ENCODE assay signal across 23 mouse cellular contexts in the genomic region with DNA sequence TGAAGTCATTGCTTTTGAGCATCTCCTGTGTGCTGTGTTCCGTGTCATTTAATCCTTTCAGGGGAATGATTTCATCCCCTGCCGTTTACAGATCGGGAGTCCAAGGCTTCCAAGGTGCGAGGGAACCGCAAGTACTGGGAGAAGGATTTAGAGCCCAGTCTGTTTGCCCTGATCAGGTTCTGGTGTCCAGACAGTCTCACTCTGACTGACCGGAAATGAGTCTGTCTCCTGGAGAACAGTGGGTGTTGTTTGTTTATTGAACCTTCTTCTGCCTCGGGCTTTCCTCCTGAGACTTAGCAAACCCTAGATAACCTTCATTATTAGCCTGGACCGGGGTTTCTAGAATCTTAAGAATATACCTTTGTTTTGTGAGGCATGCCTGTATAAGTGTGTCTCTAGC. TPM values are rescaled to one million over a fixed set of nuclear protein-coding genes. Genes with fewer than 3 reads are reported as not detected.
DNase-seq lines count a peak whose midpoint lies in the region; ATAC-seq and TF ChIP-seq lines count a peak whose summit lies in the region.
"Had no signal": no experiment of that assay in that cellular context is flagged by ENCODE, and none has a peak within 500 bp of the region (broad histone marks: within the 10 kb centered on the region; RNA-seq: fewer than 3 reads in every experiment).

No protein-coding gene starts in this region.

- in situ Hi-C loops in Patski (cut with MboI; ENCODE audit: low pct_unique_long_range_greater_than_20kb) = no loop called here

- CTCF ChIA-PET in Patski (lab: Charles Lee) = interaction anchor here (1.4 to 1.9 kb wide), 3 partner anchors 12 to 52 kb away, joined by 4 to 6 read pairs (median 5); no protein-coding TSS in a partner anchor

- H3K4me3 ChIP-seq in lung, embryonic 14.5 days (ENCODE audit: low read depth, low read length) = no peak overlapping the region
- H3K4me3 ChIP-seq in lung, adult 2 months (replicated peaks; ENCODE audit: extremely low read depth, low read depth, low read length) = no peak overlapping the region
- no peak overlapping the region for H3K4me3 ChIP-seq in lung, postnatal 0 days (ENCODE audit: low read depth, low read length)
- H3K4me3 ChIP-seq in midbrain, embryonic 11.5 days (ENCODE audit: low read depth, low read length) = no peak overlapping the region
- H3K4me3 ChIP-seq in midbrain, embryonic 16.5 days (ENCODE audit: low read depth, low read length) = no peak overlapping the region
- H3K4me3 ChIP-seq: embryonic facial prominence, embryonic 13.5 days; embryonic facial prominence, embryonic 15.5 days; erythroblast, embryonic 14.5 days; forebrain, embryonic 10.5 days; forebrain, embryonic 12.5 days had no signal

- H3K4me2 ChIP-seq in lung, embryonic 14.5 days = no peak overlapping the region
- H3K4me2 ChIP-seq in lung, postnatal 0 days (replicated peaks; ENCODE audit: low read depth, low read length) = no peak overlapping the region
- no peak overlapping the region; the same call in 1 of the 2 replicates for H3K4me2 ChIP-seq in midbrain, embryonic 11.5 days
- H3K4me2 ChIP-seq in midbrain, embryonic 16.5 days (ENCODE audit: low read length) = no peak overlapping the region
- H3K4me2 ChIP-seq: embryonic facial prominence, embryonic 13.5 days; embryonic facial prominence, embryonic 15.5 days had no signal

- POLR2A ChIA-PET in Patski (lab: Charles Lee) = no interaction called here

- H3K27me3 ChIP-seq in lung, embryonic 14.5 days (ENCODE audit: insufficient read depth, low read length) = no peaks in the 10 kb centered on the region
- H3K27me3 ChIP-seq in lung, postnatal 0 days (replicated peaks; ENCODE audit: insufficient read depth, low read length) = no peaks in the 10 kb centered on the region
- H3K27me3 ChIP-seq in midbrain, embryonic 11.5 days (ENCODE audit: control insufficient read depth, insufficient read depth, low read length) = peaks cover 79% of the 10 kb centered on the region
- peaks cover 72% of the 10 kb centered on the region for H3K27me3 ChIP-seq in midbrain, embryonic 16.5 days (ENCODE audit: control insufficient read depth, insufficient read depth, low read depth, low read length)
- peaks cover 5% of the 10 kb centered on the region for H3K27me3 ChIP-seq in Patski

- no peak overlapping the region for H3K9ac ChIP-seq in lung, embryonic 14.5 days
- no peak overlapping the region for H3K9ac ChIP-seq in lung, postnatal 0 days (replicated peaks; ENCODE audit: low read depth)
- no peak overlapping the region for H3K9ac ChIP-seq in midbrain, embryonic 11.5 days (ENCODE audit: low read length)
- H3K9ac ChIP-seq in midbrain, embryonic 16.5 days (ENCODE audit: low read depth, low read length) = no peak overlapping the region
- H3K9ac ChIP-seq: embryonic facial prominence, embryonic 13.5 days; embryonic facial prominence, embryonic 15.5 days; forebrain, embryonic 12.5 days had no signal

- H3K36me3 ChIP-seq in lung, embryonic 14.5 days (ENCODE audit: insufficient read depth) = no peaks in the 10 kb centered on the region
- no peaks in the 10 kb centered on the region for H3K36me3 ChIP-seq in lung, postnatal 0 days (ENCODE audit: insufficient read depth, low read length)
- H3K36me3 ChIP-seq in midbrain, embryonic 11.5 days (ENCODE audit: control insufficient read depth, insufficient read depth, low read length) = no peaks in the 10 kb centered on the region
- no peaks in the 10 kb centered on the region for H3K36me3 ChIP-seq in midbrain, embryonic 16.5 days (ENCODE audit: control insufficient read depth, insufficient read depth, low read length)
- H3K36me3 ChIP-seq: embryonic facial prominence, embryonic 13.5 days; embryonic facial prominence, embryonic 15.5 days; forebrain, embryonic 10.5 days; forebrain, embryonic 12.5 days had no signal

- H3K9me3 ChIP-seq in lung, embryonic 14.5 days (ENCODE audit: low read depth, low read length) = no peaks in the 10 kb centered on the region
- no peaks in the 10 kb centered on the region for H3K9me3 ChIP-seq in lung, postnatal 0 days (ENCODE audit: low read length)
- H3K9me3 ChIP-seq in midbrain, embryonic 11.5 days (ENCODE audit: control insufficient read depth, low read length) = no peaks in the 10 kb centered on the region
- H3K9me3 ChIP-seq in midbrain, embryonic 16.5 days (replicated peaks; ENCODE audit: control insufficient read depth, low read length, poor library complexity, severe bottlenecking) = no peaks in the 10 kb centered on the region
- H3K9me3 ChIP-seq: embryonic facial prominence, embryonic 13.5 days; embryonic facial prominence, embryonic 15.5 days; forebrain, embryonic 10.5 days; forebrain, embryonic 12.5 days had no signal

- no peak for TF ChIP-seq EP300 in lung, postnatal 0 days (IDR thresholded peaks at IDR 0.05)

- TF ChIP-seq POLR2A in lung, adult 2 months (IDR thresholded peaks at IDR 0.05; ENCODE audit: borderline replicate concordance, extremely low read depth, low read depth, low read length) = no peak

- no peak for TF ChIP-seq CTCF in lung, embryonic 14.5 days (IDR thresholded peaks at IDR 0.05; ENCODE audit: low read depth)
- TF ChIP-seq CTCF in lung, adult 2 months (IDR thresholded peaks at IDR 0.05; ENCODE audit: insufficient read depth, low read length) = no peak
- no peak for TF ChIP-seq CTCF in lung, postnatal 0 days (IDR thresholded peaks at IDR 0.05)
- TF ChIP-seq CTCF in Patski (IDR thresholded peaks at IDR 0.05) = no peak

- no peaks in the 10 kb centered on the region for H3K4me1 ChIP-seq in lung, embryonic 14.5 days (ENCODE audit: insufficient read depth)
- H3K4me1 ChIP-seq in lung, adult 2 months (ENCODE audit: control insufficient read depth, insufficient read depth, low read length) = no peaks in the 10 kb centered on the region
- no peaks in the 10 kb centered on the region for H3K4me1 ChIP-seq in lung, postnatal 0 days (ENCODE audit: insufficient read depth, low read depth, low read length)
- peaks cover 38% of the 10 kb centered on the region for H3K4me1 ChIP-seq in midbrain, embryonic 11.5 days (ENCODE audit: control insufficient read depth, insufficient read depth, low read length)
- no peaks in the 10 kb centered on the region for H3K4me1 ChIP-seq in midbrain, embryonic 16.5 days (ENCODE audit: control insufficient read depth, insufficient read depth, low read length)
- H3K4me1 ChIP-seq: embryonic facial prominence, embryonic 15.5 days had no signal

- no peak overlapping the region for H3K27ac ChIP-seq in lung, embryonic 14.5 days (ENCODE audit: low read depth)
- H3K27ac ChIP-seq in lung, postnatal 0 days (ENCODE audit: low read length) = no peak overlapping the region
- no peak overlapping the region for H3K27ac ChIP-seq in midbrain, embryonic 11.5 days (ENCODE audit: low read depth, low read length)
- no peak overlapping the region for H3K27ac ChIP-seq in midbrain, embryonic 16.5 days (ENCODE audit: low read length)
- H3K27ac ChIP-seq: embryonic facial prominence, embryonic 13.5 days; embryonic facial prominence, embryonic 15.5 days; forebrain, embryonic 10.5 days; forebrain, embryonic 12.5 days had no signal

- ATAC-seq in lung, embryonic 14.5 days (ENCODE audit: insufficient read depth) = no peak
- ATAC-seq in lung, postnatal 0 days = no peak
- no peak for ATAC-seq in midbrain, embryonic 11.5 days (ENCODE audit: low FRiP score)
- ATAC-seq in midbrain, embryonic 16.5 days = no peak
- peak; percentile 61 for ATAC-seq in Patski
- ATAC-seq: activated CD4-positive, CD25-positive, alpha-beta regulatory T cell, adult 4 months had no signal

- WGBS in lung, embryonic 14.5 days = 20% methylated on average over 8 of the region's 8 CpGs
- 10% methylated on average over 8 of the region's 8 CpGs for WGBS in lung, adult 2 months
- WGBS in lung, postnatal 0 days = 17% methylated on average over 8 of the region's 8 CpGs
- 17% methylated on average over 8 of the region's 8 CpGs for WGBS in midbrain, embryonic 11.5 days
- 19% methylated on average over 8 of the region's 8 CpGs for WGBS in midbrain, embryonic 16.5 days

- peak; percentile 8 for DNase-seq in lung, embryonic 14.5 days
- no peak for DNase-seq in lung, adult 2 months
- DNase-seq in lung, postnatal 36 days = peak; percentile 1
- DNase-seq in lung, postnatal 0 days (ENCODE audit: low spot score) = no peak
- peak; percentile 85 for DNase-seq in midbrain, embryonic 11.5 days (ENCODE audit: low spot score, missing footprints)
- DNase-seq in Patski (ENCODE audit: low read depth, low spot score) = peak; percentile 79
- no peak for DNase-seq in cerebellum, adult 11-12 months
- DNase-seq: adrenal gland, adult 8-10 months; adrenal gland, postnatal 14 days; adrenal gland, postnatal 36 days; cerebellum, adult 18-20 months; cerebellum, adult 8-10 months; cerebellum, adult 9-11 months; cerebellum, postnatal 14 days; cerebellum, postnatal 36 days; embryo, embryonic 11 days had no signal

RNA-seq across cellular contexts. Expression of gene Htatip2, which starts 58.2 kb away (rescaled TPM):
- 12.5 and 12.8 TPM in 2 replicates for polyA plus RNA-seq in lung, embryonic 14.5 days (2014; fragmentation: Nextera tagmentation; extraction: Ambion mirVana)
- 6.4 and 11.7 TPM in 2 replicates for polyA plus RNA-seq in lung, adult 2 months (2012; rRNA removed)
- polyA plus RNA-seq in lung, postnatal 0 days (2015; fragmentation: Nextera tagmentation; extraction: Ambion mirVana) = 14.9 and 17.7 TPM in 2 replicates
- polyA plus RNA-seq in midbrain, embryonic 11.5 days (2014; fragmentation: Nextera tagmentation; extraction: Ambion mirVana) = 11.1 and 12.1 TPM in 2 replicates
- 2.9 and 3.4 TPM in 2 replicates for polyA plus RNA-seq in midbrain, embryonic 16.5 days (2015; fragmentation: Nextera tagmentation; extraction: Ambion mirVana)
- polyA plus RNA-seq in Patski (2021) = not detected

Comparison
In these comparisons a context has a peak if more than half of its experiments do, and no peak if none do; other contexts are left out.
1. DNase-seq: peak in lung, embryonic 14.5 days (single experiment), lung, postnatal 36 days (single experiment), midbrain, embryonic 11.5 days (single experiment) and Patski (single experiment); none in lung, adult 2 months (single experiment), lung, postnatal 0 days (single experiment) and cerebellum, adult 11-12 months (single experiment).